Mouse (Mus musculus) forebrain, embryonic 11.5 days (tissue): ENCODE data around the gene Gramd4. TPM values are rescaled to one million over a fixed set of nuclear protein-coding genes. Genes with fewer than 3 reads are reported as not detected.

Experiments
- ATAC-seq: fragments of 200-750 bp; cut with Nextera tagmentation; replicated peaks from 2 replicates; pipeline ENCODE4 v1.8.0; 2017; ENCODE audit warnings: moderate TSS enrichment; ENCODE audit not compliant: low FRiP score
- DNase-seq: peaks from one replicate; pipeline ENCODE4 v3.0.0-alpha.2; 2017; ENCODE audit warnings: low spot score
- H3K27ac ChIP-seq: fragments of 300-500 bp; sonication (generic); 2 replicates; pipeline ENCODE4 v1.5.1; 2014; ENCODE audit warnings: low read depth, low read length
- H3K27me3 ChIP-seq: fragments of 300-500 bp; sonication (generic); 2 replicates; pipeline ENCODE4 v1.6.1; 2014; ENCODE audit warnings: mild to moderate bottlenecking, low read length, mixed read lengths; ENCODE audit not compliant: control insufficient read depth, insufficient read depth
- H3K36me3 ChIP-seq: fragments of 300-500 bp; sonication (generic); 2 replicates; pipeline ENCODE4 v1.6.1; 2014; ENCODE audit warnings: mild to moderate bottlenecking, low read length, moderate library complexity, mixed read lengths; ENCODE audit not compliant: control insufficient read depth, insufficient read depth
- H3K4me1 ChIP-seq: fragments of 300-500 bp; sonication (generic); replicated peaks from 2 replicates; pipeline ENCODE4 v1.6.1; 2014; ENCODE audit warnings: low read length, mixed read lengths; ENCODE audit not compliant: control insufficient read depth, insufficient read depth
- H3K4me2 ChIP-seq: fragments of 300-500 bp; sonication (generic); 2 replicates; pipeline ENCODE4 v1.6.1; 2014; ENCODE audit warnings: low read depth, mild to moderate bottlenecking, low read length, moderate library complexity, mixed read lengths; ENCODE audit not compliant: severe bottlenecking
- H3K4me3 ChIP-seq: fragments of 300-500 bp; sonication (generic); 2 replicates; pipeline ENCODE4 v1.5.1; 2014; ENCODE audit warnings: low read depth, low read length
- H3K9ac ChIP-seq: fragments of 300-500 bp; sonication (generic); 2 replicates; pipeline ENCODE4 v1.6.1; 2014; ENCODE audit warnings: low read length
- H3K9me3 ChIP-seq: fragments of 300-500 bp; sonication (generic); 2 replicates; pipeline ENCODE4 v1.6.1; 2016; ENCODE audit warnings: low read length, mixed read lengths; ENCODE audit not compliant: control insufficient read depth
- WGBS: fragments of 180-500 bp; shearing (Covaris S2); extraction: QIAGEN DNeasy Blood & Tissue Kit; methylation state at CpG from one replicate; pipeline ENCODE4 v1.1.7; 2014; 5-methylcytosine and 5-hydroxymethylcytosine counted together
- polyA plus RNA-seq: library from polyadenylated mRNA; unstranded; fragments of >200 nt; fragmentation: Nextera tagmentation; extraction: Ambion mirVana; gene quantifications from 2 replicates; pipeline ENCODE4 v1.2.1, GENCODE M21; 2014

The Gramd4 gene
- polyA plus RNA-seq, 1 experiment from 2014 or later: 15.5 TPM

GRCm38 (mm10) chr15:86086291-86086706 is 28.8 kb downstream of the Gramd4 start:
- ATAC-seq (peak; percentile 53), DNase-seq (peak; percentile 76)
- H3K9me3 ChIP-seq: no peaks in the 10 kb centered on the region
- peak overlapping the region; percentile 83 for H3K27ac ChIP-seq
- 32% methylated on average over 8 of the region's 8 CpGs for WGBS
- H3K4me1 ChIP-seq: peaks cover 38% of the 10 kb centered on the region
- H3K9ac ChIP-seq: peak overlapping the region; percentile 44; the same call in 1 of the 2 replicates
- H3K4me2 ChIP-seq: no peak overlapping the region
- H3K36me3 ChIP-seq: no peaks in the 10 kb centered on the region
- H3K4me3 ChIP-seq: no peak overlapping the region
- no peaks in the 10 kb centered on the region for H3K27me3 ChIP-seq

DNA sequence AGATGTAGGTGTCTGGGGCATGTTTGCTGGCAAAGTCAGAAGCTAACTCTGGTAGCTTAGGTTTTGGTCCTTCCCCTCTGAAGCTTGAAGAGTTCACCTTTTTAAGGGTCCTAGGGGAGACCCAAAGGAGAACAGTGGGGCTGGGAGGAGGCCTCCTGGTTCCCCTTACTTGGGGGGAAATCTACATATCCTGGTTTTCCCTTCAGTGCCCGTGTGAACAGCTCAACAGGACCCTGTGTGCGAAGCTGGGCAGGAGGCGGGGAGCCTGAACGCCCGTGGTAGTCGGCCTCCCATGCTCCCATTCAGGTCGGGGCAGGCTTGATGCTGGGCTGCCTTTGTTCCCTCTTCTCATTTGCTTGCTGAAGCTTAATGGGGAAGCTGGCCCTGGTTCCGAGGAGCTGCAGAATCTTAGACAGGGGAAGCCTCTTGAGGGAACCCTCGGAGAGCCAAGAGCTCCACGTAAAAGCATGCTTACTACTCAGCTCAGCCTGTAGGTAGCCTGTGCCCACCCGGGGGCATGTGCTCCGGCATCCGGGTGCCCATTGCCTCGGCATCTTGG is 30.2 kb downstream of the Gramd4 start:
- Histone ChIP-seq H3K9me3 (no peaks in the 10 kb centered on the region), H3K27ac (peak overlapping the region; percentile 57), H3K36me3 (no peaks in the 10 kb centered on the region; the same call in 1 of the 2 replicates), H3K9ac (peak overlapping the region; percentile 43; the same call in 1 of the 2 replicates), H3K4me3 (no peak overlapping the region), H3K27me3 (no peaks in the 10 kb centered on the region), H3K4me2 (no peak overlapping the region), H3K4me1 (peaks cover 38% of the 10 kb centered on the region)
- 29% methylated on average over 14 of the region's 14 CpGs for WGBS
- peak; percentile 74 for DNase-seq
- peak; percentile 62; the same call in 1 of the 2 replicates for ATAC-seq

GRCm38 (mm10) chr15:86088266-86088790 is 30.8 kb downstream of the Gramd4 start:
- H3K27me3 ChIP-seq: no peaks in the 10 kb centered on the region
- H3K9ac ChIP-seq: no peak overlapping the region
- peak overlapping the region; percentile 57; the same call in 1 of the 2 replicates for H3K27ac ChIP-seq
- H3K4me2 ChIP-seq: no peak overlapping the region
- H3K4me1 ChIP-seq: peaks cover 38% of the 10 kb centered on the region
- no peaks in the 10 kb centered on the region for H3K9me3 ChIP-seq
- ATAC-seq (no peak), DNase-seq (no peak)
- H3K36me3 ChIP-seq: no peaks in the 10 kb centered on the region; the same call in 1 of the 2 replicates
- no peak overlapping the region for H3K4me3 ChIP-seq
- WGBS: 86% methylated on average over 11 of the region's 11 CpGs

- Histone ChIP-seq H3K4me1 (peaks cover 37% of the 10 kb centered on the region), H3K4me2 (no peak overlapping the region), H3K9me3 (no peaks in the 10 kb centered on the region), H3K9ac (no peak overlapping the region), H3K27ac (no peak overlapping the region), H3K27me3 (no peaks in the 10 kb centered on the region), H3K4me3 (no peak overlapping the region), H3K36me3 (no peaks in the 10 kb centered on the region; the same call in 1 of the 2 replicates)
- ATAC-seq: no peak
- no peak for DNase-seq
- WGBS: 86% methylated on average over 13 of the region's 13 CpGs
These were observed 31.7 kb downstream of the Gramd4 start for GRCm38 (mm10) chr15:86089091-86089744.

- Histone ChIP-seq H3K27me3 (no peaks in the 10 kb centered on the region), H3K4me2 (no peak overlapping the region), H3K4me1 (peaks cover 31% of the 10 kb centered on the region), H3K36me3 (no peaks in the 10 kb centered on the region; the same call in 1 of the 2 replicates), H3K4me3 (no peak overlapping the region), H3K9me3 (no peaks in the 10 kb centered on the region), H3K9ac (no peak overlapping the region), H3K27ac (no peak overlapping the region)
- no peak for ATAC-seq
- 72% methylated on average over 11 of the region's 11 CpGs for WGBS
- DNase-seq: no peak
These were observed 32.6 kb downstream of the Gramd4 start for GRCm38 (mm10) chr15:86089991-86090529.

GRCm38 (mm10) chr15:86090578-86090977 is 33.1 kb downstream of the Gramd4 start:
- H3K27ac ChIP-seq: no peak overlapping the region
- H3K4me1 ChIP-seq: peaks cover 26% of the 10 kb centered on the region

GRCm38 (mm10) chr15:86091201-86091997 is 33.9 kb downstream of the Gramd4 start:
- no peak overlapping the region for H3K4me2 ChIP-seq
- peaks cover 19% of the 10 kb centered on the region for H3K4me1 ChIP-seq
- no peaks in the 10 kb centered on the region for H3K27me3 ChIP-seq
- no peak overlapping the region for H3K9ac ChIP-seq
- H3K27ac ChIP-seq: no peak overlapping the region
- no peaks in the 10 kb centered on the region; the same call in 1 of the 2 replicates for H3K36me3 ChIP-seq
- ATAC-seq: no peak
- no peaks in the 10 kb centered on the region for H3K9me3 ChIP-seq
- H3K4me3 ChIP-seq: no peak overlapping the region
- WGBS: 91% methylated on average over 23 of the region's 23 CpGs
- no peak for DNase-seq

More at GRCm38 (mm10) chr15:86090578-86090977, 33.1 kb downstream of the Gramd4 start:
- no peak overlapping the region for H3K4me3 ChIP-seq
- no peak overlapping the region for H3K9ac ChIP-seq
- DNase-seq (no peak), ATAC-seq (no peak)
- H3K4me2 ChIP-seq: no peak overlapping the region
- H3K27me3 ChIP-seq: no peaks in the 10 kb centered on the region
- H3K36me3 ChIP-seq: no peaks in the 10 kb centered on the region; the same call in 1 of the 2 replicates
- WGBS: 93% methylated on average over 8 of the region's 8 CpGs
- H3K9me3 ChIP-seq: no peaks in the 10 kb centered on the region

GRCm38 (mm10) chr15:86091998-86092670 is 34.6 kb downstream of the Gramd4 start:
- Histone ChIP-seq H3K27me3 (no peaks in the 10 kb centered on the region), H3K9me3 (no peaks in the 10 kb centered on the region), H3K9ac (no peak overlapping the region), H3K27ac (no peak overlapping the region), H3K4me2 (no peak overlapping the region), H3K4me3 (no peak overlapping the region), H3K4me1 (peaks cover 11% of the 10 kb centered on the region), H3K36me3 (no peaks in the 10 kb centered on the region; the same call in 1 of the 2 replicates)
- DNase-seq: no peak
- ATAC-seq: no peak
- WGBS: 94% methylated on average over 12 of the region's 12 CpGs
